Mouse (Mus musculus): ENCODE data around the gene C1qc. TPM values are rescaled to one million over a fixed set of nuclear protein-coding genes. Genes with fewer than 3 reads are reported as not detected.

Gene C1qc
- polyA plus RNA-seq, 1 experiment, result 4.0 TPM

GRCm38 (mm10) chr4:136899154-136899553, 6.3 kb upstream of the C1qc start:
- H3K4me3 ChIP-seq (replicated peaks), result no peak overlapping the region
- TF ChIP-seq GATA1 (IDR thresholded peaks at IDR 0.05; ENCODE audit: low read length), result no peak
- TF ChIP-seq TAL1 (IDR thresholded peaks at IDR 0.05; ENCODE audit: low read length), result no peak
- H3K9me3 ChIP-seq (ENCODE audit: control insufficient read depth, low read length), result no peaks in the 10 kb centered on the region
- H3K27me3 ChIP-seq (ENCODE audit: control insufficient read depth), result peaks cover 7% of the 10 kb centered on the region
- H3K36me3 ChIP-seq (ENCODE audit: control insufficient read depth), result no peaks in the 10 kb centered on the region
- no peaks in the 10 kb centered on the region for H3K4me1 ChIP-seq (ENCODE audit: control insufficient read depth)

GRCm38 (mm10) chr4:136898637-136899036, 5.8 kb upstream of the C1qc start, which contains the start of gene C1qa:
TSS of gene C1qa (minus strand) at chr4:136898803.
- no peak for TF ChIP-seq TAL1 (IDR thresholded peaks at IDR 0.05; ENCODE audit: low read length)
- TF ChIP-seq GATA1 (IDR thresholded peaks at IDR 0.05; ENCODE audit: low read length), result no peak
- Histone ChIP-seq H3K27me3 (ENCODE audit: control insufficient read depth) (peaks cover 3% of the 10 kb centered on the region; the same call in 1 of the 2 replicates), H3K36me3 (ENCODE audit: control insufficient read depth) (no peaks in the 10 kb centered on the region), H3K4me1 (ENCODE audit: control insufficient read depth) (no peaks in the 10 kb centered on the region), H3K4me3 (replicated peaks) (no peak within 1 kb of the TSS), H3K9me3 (ENCODE audit: control insufficient read depth, low read length) (no peaks in the 10 kb centered on the region)

GRCm38 (mm10) chr4:136898084-136898598, 5.3 kb upstream of the C1qc start:
- Histone ChIP-seq H3K9me3 (ENCODE audit: control insufficient read depth, low read length) (no peaks in the 10 kb centered on the region), H3K4me1 (ENCODE audit: control insufficient read depth) (no peaks in the 10 kb centered on the region), H3K27me3 (ENCODE audit: control insufficient read depth) (peaks cover 3% of the 10 kb centered on the region; the same call in 1 of the 2 replicates), H3K4me3 (replicated peaks) (no peak overlapping the region), H3K36me3 (ENCODE audit: control insufficient read depth) (no peaks in the 10 kb centered on the region)
- TF ChIP-seq TAL1 (IDR thresholded peaks at IDR 0.05; ENCODE audit: low read length) (no peak), GATA1 (IDR thresholded peaks at IDR 0.05; ENCODE audit: low read length) (no peak)

GRCm38 (mm10) chr4:136896461-136896860, 3.6 kb upstream of the C1qc start:
- no peak overlapping the region for H3K4me3 ChIP-seq (replicated peaks)
- H3K27me3 ChIP-seq (ENCODE audit: control insufficient read depth), result peaks cover 3% of the 10 kb centered on the region; the same call in 1 of the 2 replicates
- H3K4me1 ChIP-seq (ENCODE audit: control insufficient read depth), result no peaks in the 10 kb centered on the region
- no peaks in the 10 kb centered on the region for H3K36me3 ChIP-seq (ENCODE audit: control insufficient read depth)
- no peak for TF ChIP-seq TAL1 (IDR thresholded peaks at IDR 0.05; ENCODE audit: low read length)
- TF ChIP-seq GATA1 (IDR thresholded peaks at IDR 0.05; ENCODE audit: low read length), result no peak
- H3K9me3 ChIP-seq (ENCODE audit: control insufficient read depth, low read length), result no peaks in the 10 kb centered on the region

GRCm38 (mm10) chr4:136895861-136896260, 3.0 kb upstream of the C1qc start:
- Histone ChIP-seq H3K4me3 (replicated peaks) (no peak overlapping the region), H3K4me1 (ENCODE audit: control insufficient read depth) (no peaks in the 10 kb centered on the region), H3K36me3 (ENCODE audit: control insufficient read depth) (no peaks in the 10 kb centered on the region), H3K27me3 (ENCODE audit: control insufficient read depth) (peaks cover 3% of the 10 kb centered on the region; the same call in 1 of the 2 replicates), H3K9me3 (ENCODE audit: control insufficient read depth, low read length) (no peaks in the 10 kb centered on the region)
- TF ChIP-seq GATA1 (IDR thresholded peaks at IDR 0.05; ENCODE audit: low read length) (no peak), TAL1 (IDR thresholded peaks at IDR 0.05; ENCODE audit: low read length) (no peak)

GRCm38 (mm10) chr4:136894821-136895220, 2.0 kb upstream of the C1qc start:
- no peak overlapping the region for H3K4me3 ChIP-seq (replicated peaks)
- peaks cover 3% of the 10 kb centered on the region; the same call in 1 of the 2 replicates for H3K27me3 ChIP-seq (ENCODE audit: control insufficient read depth)
- no peaks in the 10 kb centered on the region for H3K4me1 ChIP-seq (ENCODE audit: control insufficient read depth)
- H3K9me3 ChIP-seq (ENCODE audit: control insufficient read depth, low read length), result no peaks in the 10 kb centered on the region
- no peaks in the 10 kb centered on the region for H3K36me3 ChIP-seq (ENCODE audit: control insufficient read depth)
- no peak for TF ChIP-seq GATA1 (IDR thresholded peaks at IDR 0.05; ENCODE audit: low read length)
- no peak for TF ChIP-seq TAL1 (IDR thresholded peaks at IDR 0.05; ENCODE audit: low read length)

GRCm38 (mm10) chr4:136893691-136894543, 1.1 kb upstream of the C1qc start:
- no peaks in the 10 kb centered on the region for H3K9me3 ChIP-seq (ENCODE audit: control insufficient read depth, low read length)
- no peaks in the 10 kb centered on the region for H3K36me3 ChIP-seq (ENCODE audit: control insufficient read depth)
- no peaks in the 10 kb centered on the region for H3K4me1 ChIP-seq (ENCODE audit: control insufficient read depth)
- H3K4me3 ChIP-seq (replicated peaks), result no peak overlapping the region
- TF ChIP-seq TAL1 (IDR thresholded peaks at IDR 0.05; ENCODE audit: low read length) (no peak), GATA1 (IDR thresholded peaks at IDR 0.05; ENCODE audit: low read length) (no peak)
- peaks cover 3% of the 10 kb centered on the region; the same call in 1 of the 2 replicates for H3K27me3 ChIP-seq (ENCODE audit: control insufficient read depth)

GRCm38 (mm10) chr4:136892371-136892770, 494 bp downstream of the C1qc start:
- Histone ChIP-seq H3K36me3 (ENCODE audit: control insufficient read depth) (no peaks in the 10 kb centered on the region), H3K9me3 (ENCODE audit: control insufficient read depth, low read length) (no peaks in the 10 kb centered on the region), H3K4me3 (replicated peaks) (no peak overlapping the region), H3K27me3 (ENCODE audit: control insufficient read depth) (peaks cover 3% of the 10 kb centered on the region; the same call in 1 of the 2 replicates), H3K4me1 (ENCODE audit: control insufficient read depth) (no peaks in the 10 kb centered on the region)
- TF ChIP-seq GATA1 (IDR thresholded peaks at IDR 0.05; ENCODE audit: low read length) (no peak), TAL1 (IDR thresholded peaks at IDR 0.05; ENCODE audit: low read length) (no peak)

GRCm38 (mm10) chr4:136891115-136891514, 1.8 kb downstream of the C1qc start:
- Histone ChIP-seq H3K27me3 (ENCODE audit: control insufficient read depth) (peaks cover 3% of the 10 kb centered on the region; the same call in 1 of the 2 replicates), H3K36me3 (ENCODE audit: control insufficient read depth) (no peaks in the 10 kb centered on the region)
- TF ChIP-seq GATA1 (IDR thresholded peaks at IDR 0.05; ENCODE audit: low read length), result no peak
- no peak for TF ChIP-seq TAL1 (IDR thresholded peaks at IDR 0.05; ENCODE audit: low read length)

More at GRCm38 (mm10) chr4:136891115-136891514, 1.8 kb downstream of the C1qc start:
- H3K9me3 ChIP-seq (ENCODE audit: control insufficient read depth, low read length), result no peaks in the 10 kb centered on the region
- H3K4me1 ChIP-seq (ENCODE audit: control insufficient read depth), result no peaks in the 10 kb centered on the region
- H3K4me3 ChIP-seq (replicated peaks), result no peak overlapping the region
